Mouse (Mus musculus) olfactory bulb, adult 2 months (tissue): ENCODE data around the gene Tra2a. TPM values are rescaled to one million over a fixed set of nuclear protein-coding genes. Genes with fewer than 3 reads are reported as not detected.

Experiments
- H3K27ac ChIP-seq: fragments of 200-500 bp; 2 replicates; pipeline ENCODE4 v1.5.1; 2012; ENCODE audit warnings: low read depth, low read length; ENCODE audit not compliant: insufficient read depth
- H3K4me1 ChIP-seq: fragments of 200-500 bp; 2 replicates; pipeline ENCODE4 v1.6.1; 2012; ENCODE audit warnings: low read length; ENCODE audit not compliant: control insufficient read depth, insufficient read depth
- H3K4me3 ChIP-seq: fragments of 200-500 bp; 2 replicates; pipeline ENCODE4 v1.5.1; 2012; ENCODE audit warnings: mild to moderate bottlenecking, low read depth, low read length, moderate library complexity; ENCODE audit not compliant: insufficient read depth
- CTCF ChIP-seq: fragments of 200-500 bp; IDR thresholded peaks from 2 replicates; pipeline ENCODE4 v1.5.1; 2012; ENCODE audit warnings: low read depth, mild to moderate bottlenecking, low read length, moderate library complexity; ENCODE audit not compliant: insufficient read depth
- POLR2A ChIP-seq: fragments of 200-500 bp; IDR thresholded peaks from 2 replicates; pipeline ENCODE4 v1.6.1; 2012; ENCODE audit warnings: mild to moderate bottlenecking, low read depth, low read length, moderate library complexity; ENCODE audit not compliant: insufficient read depth
- WGBS: fragments of 180-500 bp; shearing (Covaris S2); methylation state at CpG from one replicate; pipeline ENCODE4 v1.1.7; 2018; 5-methylcytosine and 5-hydroxymethylcytosine counted together
- polyA plus RNA-seq: library from polyadenylated mRNA; stranded (reverse); fragments of >200 nt; gene quantifications from 2 replicates; pipeline ENCODE4 v1.2.4, GENCODE M21; 2012; ENCODE audit warnings: low replicate concordance; ENCODE audit not compliant: missing spikeins, insufficient read depth, insufficient read length

Tra2a gene
- polyA plus RNA-seq, 1 experiment: not detected

DNA sequence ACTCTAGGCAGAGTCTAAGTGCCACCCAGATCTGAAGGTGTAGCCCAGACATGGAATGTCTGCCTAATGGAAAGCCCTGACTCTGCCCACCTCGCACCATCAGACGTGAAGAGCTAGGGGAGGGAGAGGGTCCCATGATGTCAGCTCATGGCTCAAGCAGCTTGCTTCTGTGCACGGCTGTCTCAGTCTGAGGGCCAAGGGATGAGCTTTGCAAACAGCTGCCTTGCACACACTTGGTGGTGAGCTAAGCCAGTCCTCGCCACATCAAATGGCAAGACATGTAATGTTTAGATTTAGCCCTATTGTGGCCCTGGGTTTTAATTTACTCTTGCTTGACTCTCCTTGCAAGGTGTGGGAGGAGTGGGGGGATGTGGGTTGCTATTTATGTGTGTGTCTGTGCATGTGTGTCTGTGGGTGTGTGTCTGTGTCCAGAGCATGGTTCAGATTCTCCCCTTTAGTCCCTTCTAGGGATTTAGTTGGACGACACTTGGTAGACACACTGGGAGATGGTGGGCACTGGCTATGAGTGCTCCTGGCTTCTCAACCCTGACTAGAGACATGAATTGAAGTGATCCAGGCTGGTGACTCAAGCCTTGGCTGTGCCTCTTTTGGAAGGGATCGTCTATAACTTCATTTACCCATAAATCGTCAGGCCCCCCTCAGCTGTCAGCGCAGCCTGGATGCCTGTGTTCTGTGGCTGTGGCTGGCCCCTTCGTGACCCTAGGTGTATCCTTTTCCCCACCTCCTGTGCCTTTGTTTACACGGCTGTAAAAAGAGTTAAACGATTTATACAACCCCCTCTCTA lies 38.7 kb downstream of the Tra2a start:
- WGBS: 69% methylated on average over 11 of the region's 11 CpGs
- no peak for TF ChIP-seq CTCF

DNA sequence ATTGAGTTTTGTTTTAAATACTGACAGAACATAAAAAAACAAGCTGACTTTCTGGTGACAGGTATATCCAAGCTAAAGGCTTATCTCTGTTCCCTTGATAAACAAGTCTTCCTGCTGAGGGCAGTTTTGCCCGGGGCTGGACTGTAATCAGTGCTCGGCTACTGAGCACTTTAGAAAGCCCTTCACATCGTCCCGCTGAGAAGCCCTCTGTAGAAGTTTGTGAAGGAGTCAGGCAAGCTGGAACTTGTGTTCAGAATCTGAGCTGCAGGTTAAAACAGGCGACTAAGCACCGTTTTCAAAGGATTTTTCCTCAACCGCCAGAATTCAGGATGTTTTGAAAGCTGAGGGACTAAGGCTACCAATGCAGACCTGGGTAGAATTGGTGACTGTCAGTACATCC lies 41.9 kb downstream of the Tra2a start:
- TF ChIP-seq POLR2A (no peak), CTCF (no peak)
- H3K27ac ChIP-seq: no peak overlapping the region
- 7% methylated on average over 7 of the region's 7 CpGs for WGBS
- H3K4me3 ChIP-seq: no peak overlapping the region
- H3K4me1 ChIP-seq: no peaks in the 10 kb centered on the region

More for the DNA sequence above, 38.7 kb downstream of the Tra2a start:
- no peaks in the 10 kb centered on the region for H3K4me1 ChIP-seq
- H3K27ac ChIP-seq: no peak overlapping the region
- no peak overlapping the region for H3K4me3 ChIP-seq

DNA sequence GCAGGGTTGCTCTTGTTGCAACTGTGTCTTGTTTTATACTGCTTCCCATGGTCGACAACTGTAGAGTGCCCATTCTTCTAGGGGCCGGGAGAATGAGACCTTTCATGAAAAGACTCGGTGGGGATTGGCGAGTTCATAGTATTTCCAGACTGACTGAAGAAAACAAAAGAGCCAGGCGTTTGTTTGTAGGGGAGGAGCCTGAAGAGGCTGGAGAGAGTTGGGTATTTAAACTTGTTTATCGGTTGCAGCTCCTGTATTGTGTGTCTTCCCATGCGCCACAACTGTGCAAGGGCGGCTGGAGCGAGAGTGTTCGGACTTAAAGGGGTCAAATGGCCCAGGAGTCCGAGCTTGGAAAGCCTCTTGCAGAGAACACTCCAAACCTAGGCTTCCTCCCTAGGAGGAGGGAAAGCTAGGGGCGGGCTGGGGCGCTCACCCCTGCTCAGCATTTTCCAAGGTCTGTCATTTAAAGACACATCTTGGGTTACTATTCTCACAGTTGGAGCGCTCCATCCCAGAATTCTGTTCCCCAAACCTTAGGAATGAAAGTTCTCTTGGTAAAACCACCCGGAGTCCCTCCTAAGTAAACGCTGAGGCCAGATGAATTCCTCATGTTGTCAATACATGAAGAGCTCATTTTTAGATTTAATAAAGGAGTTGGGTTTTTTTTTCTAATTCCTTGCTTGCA lies 43.8 kb downstream of the Tra2a start:
- no peak overlapping the region for H3K4me3 ChIP-seq
- no peak overlapping the region for H3K27ac ChIP-seq
- no peak for TF ChIP-seq CTCF
- no peak for TF ChIP-seq POLR2A
- 13% methylated on average over 16 of the region's 16 CpGs for WGBS
- H3K4me1 ChIP-seq: no peaks in the 10 kb centered on the region

DNA sequence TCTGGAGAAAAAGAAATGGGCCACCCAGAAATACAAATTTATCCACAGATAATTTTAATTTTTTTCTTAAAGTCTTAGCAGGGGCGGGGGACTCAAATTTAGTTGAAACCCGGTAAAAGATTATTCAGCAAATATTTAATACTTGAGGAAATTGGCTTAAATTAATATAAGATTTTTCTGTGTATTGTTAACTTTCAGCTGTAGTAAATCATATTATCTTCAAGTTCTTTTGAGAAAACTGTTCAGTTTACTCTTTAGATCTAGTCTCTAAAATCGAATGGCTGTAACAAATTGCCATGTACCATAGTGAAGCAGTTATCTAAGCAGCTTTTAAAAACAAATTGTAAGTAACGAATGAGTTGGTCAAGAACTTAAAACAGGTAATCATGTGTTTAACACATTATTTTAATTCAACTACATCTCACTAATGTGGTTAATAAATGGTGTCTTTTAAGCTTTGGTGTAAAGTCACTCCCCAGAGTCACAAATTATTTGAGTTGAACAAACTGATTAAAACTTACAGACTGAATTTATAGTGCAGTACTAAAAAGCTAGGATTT lies 44.8 kb downstream of the Tra2a start:
- TF ChIP-seq POLR2A (no peak), CTCF (no peak)
- Histone ChIP-seq H3K4me1 (peaks cover 7% of the 10 kb centered on the region; the same call in 1 of the 2 replicates), H3K27ac (no peak overlapping the region), H3K4me3 (no peak overlapping the region)
- WGBS: 35% methylated on average over 4 of the region's 4 CpGs

- 1% methylated on average over 31 of the region's 31 CpGs for WGBS
- TF ChIP-seq POLR2A (no peak), CTCF (no peak)
- Histone ChIP-seq H3K4me1 (peaks cover 12% of the 10 kb centered on the region), H3K4me3 (no peak overlapping the region), H3K27ac (no peak overlapping the region)
Observed at GRCm38 (mm10) chr6:49218275-49218802, 45.5 kb downstream of the Tra2a start.

DNA sequence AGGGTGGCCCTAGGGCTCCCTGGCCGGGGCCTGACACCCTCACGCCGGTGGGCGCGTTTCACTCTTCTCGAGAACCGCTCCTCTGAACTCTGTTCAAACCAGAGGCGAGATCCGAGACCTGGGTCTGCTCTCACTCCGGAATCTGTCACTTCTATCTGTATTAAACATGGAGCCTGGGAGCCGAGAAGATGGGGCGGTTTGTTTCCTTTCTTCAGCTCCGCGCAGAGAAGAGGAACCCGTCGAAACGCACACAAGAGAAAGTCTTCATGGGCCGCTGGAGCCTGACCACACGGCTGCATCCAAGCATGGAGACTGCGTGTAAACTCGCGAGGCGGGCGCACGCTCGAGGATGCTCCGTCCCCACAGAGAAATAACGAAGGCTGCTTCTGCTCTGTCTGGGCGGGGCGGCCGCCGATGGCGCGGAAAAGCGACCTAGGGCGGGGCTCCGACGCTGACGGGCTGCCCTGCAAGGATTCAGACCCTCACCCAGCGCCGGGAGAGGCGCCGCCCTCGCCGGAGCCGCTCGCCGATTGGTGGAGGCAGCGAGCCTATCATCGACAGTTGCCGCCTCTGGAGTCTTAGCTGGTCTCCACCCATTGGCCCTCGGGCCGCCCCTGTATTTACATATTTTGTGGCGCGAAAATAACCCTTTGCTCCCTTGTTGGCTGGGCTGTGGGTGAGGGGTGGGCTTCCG lies 46.1 kb downstream of the Tra2a start:
- TF ChIP-seq CTCF: no peak
- no peak for TF ChIP-seq POLR2A
- WGBS: under 1% methylated on average over 56 of the region's 56 CpGs
- Histone ChIP-seq H3K4me3 (no peak overlapping the region), H3K4me1 (peaks cover 12% of the 10 kb centered on the region), H3K27ac (no peak overlapping the region)

GRCm38 (mm10) chr6:49216811-49217542 lies 46.9 kb downstream of the Tra2a start:
- 25% methylated on average over 11 of the region's 11 CpGs for WGBS
- peaks cover 12% of the 10 kb centered on the region for H3K4me1 ChIP-seq
- H3K27ac ChIP-seq: no peak overlapping the region
- TF ChIP-seq POLR2A: no peak
- no peak for TF ChIP-seq CTCF
- no peak overlapping the region for H3K4me3 ChIP-seq

- no peak overlapping the region for H3K4me3 ChIP-seq
- 15% methylated on average over 14 of the region's 14 CpGs for WGBS
- H3K4me1 ChIP-seq: peaks cover 12% of the 10 kb centered on the region
- H3K27ac ChIP-seq: no peak overlapping the region
- TF ChIP-seq CTCF (no peak), POLR2A (no peak)
Observed at GRCm38 (mm10) chr6:49215748-49216585, 47.9 kb downstream of the Tra2a start.
